Mouse (Mus musculus) urinary bladder, postnatal 14 days (tissue): Measurements from ENCODE around the gene Gm8122.
A peak's percentile ranks its signal among the peaks of the same experiment; 100 is the strongest.
"Not testable (repeated sequence)": the region's sequence is repeated elsewhere in the genome, so short reads cannot be mapped to it uniquely, and the experiment has no call there.

Experiments
- DNase-seq: peaks from one replicate; pipeline ENCODE4 v3.0.0; 2021; ENCODE audit warnings: low spot score

Gm8122 gene

GRCm38 (mm10) chr14:43235204-43235603 is at the start of gene Gm8122:
Gene Gm8122, minus strand, starts transcription at chr14:43235304.
- DNase-seq, result not testable (repeated sequence)

DNA sequence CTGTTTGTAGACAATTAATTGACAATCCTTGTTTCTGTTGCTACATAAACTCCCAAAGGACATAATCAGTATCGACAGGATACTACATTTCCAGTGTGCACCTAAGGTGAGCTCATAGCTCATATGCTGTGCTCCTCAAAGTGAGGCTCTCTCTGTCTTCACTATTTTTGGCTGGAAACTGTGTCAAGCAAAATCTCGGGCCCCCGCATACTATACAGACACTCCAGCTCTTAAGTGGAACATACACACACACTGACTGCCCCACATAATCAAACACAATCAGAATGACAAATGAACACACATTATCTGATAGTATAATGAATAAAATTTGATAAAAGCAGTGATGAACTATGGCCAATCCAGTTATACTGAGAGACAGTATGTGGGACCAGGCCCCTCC is 43.6 kb upstream of the Gm8122 start:
- DNase-seq, result not testable (repeated sequence)

GRCm38 (mm10) chr14:43278146-43278545 is 43.0 kb upstream of the Gm8122 start:
- DNase-seq, result not testable (repeated sequence)

DNA sequence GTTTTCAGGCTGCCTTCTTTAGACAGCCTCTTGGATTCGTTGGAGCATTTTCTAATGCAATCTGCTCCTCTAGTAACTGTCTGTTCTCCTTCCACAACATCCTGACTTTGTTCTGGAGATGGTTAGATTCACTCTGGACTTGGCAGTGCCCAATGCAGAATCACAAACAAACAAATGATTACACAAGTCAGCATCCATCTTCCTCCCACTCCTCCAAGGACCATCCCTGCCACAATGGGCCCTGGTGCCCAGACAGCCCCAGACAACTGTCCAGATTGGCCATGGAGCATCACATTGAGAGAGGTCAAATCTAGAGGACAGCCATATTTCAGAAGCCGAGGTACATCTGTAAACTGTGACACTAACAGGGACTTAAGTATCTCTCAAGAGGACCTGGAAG is 42.4 kb upstream of the Gm8122 start:
- not testable (repeated sequence) for DNase-seq

DNA sequence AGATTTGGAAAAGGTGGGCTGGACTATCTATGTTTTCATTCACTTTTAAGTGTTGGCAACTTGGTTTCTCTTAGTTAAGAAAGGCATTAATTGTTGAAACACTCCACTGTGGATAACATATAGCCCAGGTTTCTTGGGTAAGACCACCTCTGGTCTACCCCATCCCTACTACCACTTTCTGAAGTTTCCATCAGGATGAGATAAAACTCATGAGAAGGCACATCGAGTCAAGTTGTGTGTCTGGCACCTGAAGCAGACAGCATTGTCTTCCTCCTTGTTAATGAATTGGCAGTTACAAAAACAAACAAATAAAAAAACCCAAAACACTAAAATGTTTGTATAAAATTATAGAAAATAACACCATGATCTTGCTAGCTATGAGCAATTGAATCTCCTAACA is 40.6 kb upstream of the Gm8122 start:
- DNase-seq, result not testable (repeated sequence)

DNA sequence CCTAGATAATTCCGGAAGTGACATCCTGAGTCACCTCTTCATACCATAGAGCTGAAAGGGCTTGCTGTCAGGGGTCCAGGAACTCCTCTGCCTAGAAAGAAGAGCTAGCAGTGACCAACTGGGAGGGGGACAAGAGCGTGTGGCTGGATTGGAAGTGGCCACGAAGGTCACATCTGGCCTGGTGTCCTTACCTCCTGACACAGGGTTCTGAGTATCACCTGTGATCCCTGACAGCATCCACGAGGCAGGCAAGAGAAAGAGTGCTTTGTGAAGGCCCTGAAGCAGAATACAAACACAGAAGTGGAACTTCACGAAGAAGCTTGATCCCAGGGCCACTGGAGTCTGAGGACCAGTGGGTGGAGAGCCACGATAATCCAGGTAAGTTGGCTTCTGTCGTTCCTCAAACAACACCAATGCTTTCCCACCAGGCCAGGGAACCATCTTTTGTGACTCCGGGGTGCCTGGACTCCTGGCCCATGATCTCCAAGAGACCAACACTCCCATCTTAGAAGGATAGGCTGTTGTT is 39.9 kb upstream of the Gm8122 start, which contains the start of gene Gm9732:
Gm9732 (plus strand) TSS at position 51 of the 526 bp plus-strand sequence.
- peak; percentile 31 for DNase-seq

DNA sequence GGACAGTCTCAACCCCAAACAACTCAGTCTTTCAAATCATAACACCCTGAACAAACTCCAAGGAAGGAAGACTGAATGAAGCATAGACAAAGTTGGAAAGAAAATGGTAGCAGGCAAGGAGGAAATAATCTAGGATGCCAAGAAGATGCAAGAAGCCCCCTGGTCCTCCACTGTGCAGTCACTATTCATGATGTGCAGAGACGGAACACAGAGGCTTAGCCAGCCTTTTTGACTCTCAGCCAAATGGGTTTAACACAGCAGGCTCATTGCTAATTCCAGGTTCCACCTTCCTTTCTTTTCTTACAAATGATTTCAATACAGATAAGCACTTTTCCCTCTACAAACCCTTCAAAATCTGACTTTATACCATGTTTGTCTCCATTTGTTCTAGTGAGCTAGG is 38.1 kb upstream of the Gm8122 start:
- DNase-seq, result not testable (repeated sequence)

- DNase-seq, result not testable (repeated sequence)
These were observed 34.1 kb upstream of the Gm8122 start for GRCm38 (mm10) chr14:43269211-43269610.

- not testable (repeated sequence) for DNase-seq
These were observed 33.5 kb upstream of the Gm8122 start for GRCm38 (mm10) chr14:43268521-43269084.

DNA sequence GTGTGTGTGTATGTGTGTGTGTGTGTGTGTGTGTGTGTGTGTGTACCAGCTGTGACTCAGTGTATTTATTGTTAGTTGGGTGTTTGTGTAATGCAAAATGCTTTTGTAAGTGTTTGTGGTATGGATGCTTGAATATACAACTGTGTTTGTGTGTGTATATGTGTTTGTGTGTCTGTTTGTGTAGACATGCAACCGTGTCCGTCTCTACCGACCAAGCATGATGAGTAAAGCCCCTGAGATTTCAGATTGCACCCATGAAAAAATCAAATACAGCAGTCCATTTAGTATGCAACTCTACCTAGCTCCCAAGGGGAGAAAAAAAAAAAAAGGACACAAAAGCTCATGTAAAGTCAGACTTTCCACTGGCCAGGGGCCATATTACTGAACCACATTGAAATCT is 28.3 kb upstream of the Gm8122 start:
- not testable (repeated sequence) for DNase-seq

DNA sequence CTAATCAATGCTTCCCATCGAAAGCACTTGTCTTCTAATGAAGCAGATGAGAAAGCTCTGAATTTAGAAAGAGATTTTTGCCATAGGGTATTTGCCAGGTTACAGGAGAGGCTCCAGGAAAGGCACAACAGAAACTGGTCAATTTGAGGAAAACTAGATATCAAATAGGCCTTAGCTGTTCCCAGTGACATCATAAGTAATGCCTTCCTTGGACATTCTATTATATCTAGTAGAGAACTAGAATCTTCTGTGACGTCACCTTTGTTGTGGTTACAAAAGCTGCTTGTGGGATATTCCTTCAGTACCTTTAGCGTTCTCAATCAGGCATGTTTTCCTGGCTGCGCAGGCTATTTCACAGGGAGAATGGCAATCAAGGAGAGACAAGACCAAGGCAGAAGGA is 23.2 kb upstream of the Gm8122 start, which contains the start of gene Gm8126:
Gm8126 (plus strand) TSS at position 301 of the 400 bp plus-strand sequence.
- not testable (repeated sequence) for DNase-seq

DNA sequence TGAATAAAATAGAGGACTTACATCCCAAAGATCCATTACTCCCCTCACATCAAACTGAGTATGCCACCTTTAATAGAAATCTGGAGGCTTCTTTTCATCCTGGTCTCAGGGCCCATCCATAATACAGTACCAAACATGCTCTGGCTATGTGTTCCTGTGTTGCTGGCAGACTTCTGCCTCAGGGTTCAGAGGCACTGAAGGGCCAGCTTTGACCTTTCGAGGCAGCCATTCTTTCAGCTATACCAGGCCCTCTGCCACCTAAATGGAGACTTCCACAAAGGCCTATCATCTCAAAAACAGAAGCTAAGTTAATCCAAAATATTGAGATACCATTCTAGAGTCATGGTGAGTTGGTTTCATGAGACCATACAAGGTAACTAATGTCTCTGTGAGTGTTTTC is 21.4 kb upstream of the Gm8122 start:
- DNase-seq, result not testable (repeated sequence)

- not testable (repeated sequence) for DNase-seq
These were observed 15.6 kb upstream of the Gm8122 start for GRCm38 (mm10) chr14:43250549-43251253.

DNA sequence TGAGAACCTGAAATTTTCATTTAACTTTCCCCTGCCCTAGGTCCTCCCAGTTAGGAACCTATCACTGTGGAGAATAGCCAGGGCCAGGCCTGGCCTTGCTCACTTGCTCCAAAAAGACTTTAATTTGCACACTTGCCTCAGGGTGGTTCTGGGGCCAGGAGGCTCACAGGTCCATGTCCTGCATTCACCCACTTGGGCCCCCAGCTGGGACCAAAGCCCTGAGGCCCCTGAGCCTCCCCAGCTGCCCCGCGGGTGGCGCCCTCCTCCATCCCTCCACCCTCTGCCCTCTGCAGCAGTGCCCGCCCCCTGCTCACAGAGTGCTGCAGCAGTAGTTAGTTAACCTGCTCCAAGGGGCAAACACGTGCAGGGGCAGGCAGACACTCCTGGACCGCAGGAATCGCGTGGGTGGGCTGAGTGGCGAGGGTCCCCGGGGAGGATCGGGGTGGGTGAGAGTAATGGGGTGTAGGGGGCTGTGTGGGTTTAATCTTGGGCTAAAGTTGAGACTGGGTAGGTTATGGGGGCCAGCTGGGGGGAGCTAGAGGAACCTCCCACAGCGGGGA is 14.6 kb upstream of the Gm8122 start:
- not testable (repeated sequence) for DNase-seq

- DNase-seq, result not testable (repeated sequence)
These were observed 2.7 kb upstream of the Gm8122 start for GRCm38 (mm10) chr14:43237769-43238168.
